Mouse (Mus musculus) intestine, postnatal 0 days (tissue): Measurements from ENCODE around the gene Gm11992. TPM values are rescaled to one million over a fixed set of nuclear protein-coding genes. Genes with fewer than 3 reads are reported as not detected.
A peak's percentile ranks its signal among the peaks of the same experiment; 100 is the strongest.

Experiments
- ATAC-seq: fragments of 200-750 bp; cut with Nextera tagmentation; 2 replicates; pipeline ENCODE4 v1.8.0; 2017; ENCODE audit warnings: mild to moderate bottlenecking, moderate TSS enrichment, moderate library complexity
- H3K27ac ChIP-seq: fragments of 300-500 bp; sonication (generic); 2 replicates; pipeline ENCODE4 v1.5.1; 2014; ENCODE audit warnings: mild to moderate bottlenecking, low read depth, low read length, moderate library complexity
- H3K27me3 ChIP-seq: fragments of 300-500 bp; sonication (generic); replicated peaks from 2 replicates; pipeline ENCODE4 v1.6.1; 2014; ENCODE audit warnings: low read length, mixed read lengths; ENCODE audit not compliant: control insufficient read depth, insufficient read depth
- H3K36me3 ChIP-seq: fragments of 300-500 bp; sonication (generic); 2 replicates; pipeline ENCODE4 v1.6.1; 2014; ENCODE audit warnings: mild to moderate bottlenecking, moderate library complexity; ENCODE audit not compliant: control insufficient read depth, insufficient read depth
- H3K4me1 ChIP-seq: fragments of 300-500 bp; sonication (generic); replicated peaks from 2 replicates; pipeline ENCODE4 v1.6.1; 2014; ENCODE audit warnings: antibody characterized with exemption, low read length, mixed read lengths; ENCODE audit not compliant: control insufficient read depth, insufficient read depth
- H3K4me2 ChIP-seq: fragments of 300-500 bp; sonication (generic); replicated peaks from 2 replicates; pipeline ENCODE4 v1.6.1; 2014; ENCODE audit warnings: low read depth, mild to moderate bottlenecking, moderate library complexity
- H3K4me3 ChIP-seq: fragments of 300-500 bp; sonication (generic); 2 replicates; pipeline ENCODE4 v1.5.1; 2014; ENCODE audit warnings: low read depth, low read length
- H3K9ac ChIP-seq: fragments of 300-500 bp; sonication (generic); 2 replicates; pipeline ENCODE4 v1.6.1; 2014; ENCODE audit warnings: mild to moderate bottlenecking, low read depth, low read length
- H3K9me3 ChIP-seq: fragments of 300-500 bp; sonication (generic); 2 replicates; pipeline ENCODE4 v1.6.1; 2016; ENCODE audit warnings: mixed run types; ENCODE audit not compliant: control insufficient read depth
- CTCF ChIP-seq: sonication (generic); IDR thresholded peaks from 2 replicates; pipeline ENCODE4 v1.5.1; 2016; ENCODE audit warnings: low read depth, mild to moderate bottlenecking, control low read depth, antibody characterized with exemption, moderate library complexity
- WGBS: fragments of 180-500 bp; shearing (Covaris S2); extraction: QIAGEN DNeasy Blood & Tissue Kit; methylation state at CpG from one replicate; pipeline ENCODE4 v1.1.7; 2014; 5-methylcytosine and 5-hydroxymethylcytosine counted together
- polyA plus RNA-seq: library from polyadenylated mRNA; unstranded; fragments of >200 nt; fragmentation: Nextera tagmentation; extraction: Ambion mirVana; gene quantifications from 2 replicates; pipeline ENCODE4 v1.2.1, GENCODE M21; 2015

The Gm11992 gene
- polyA plus RNA-seq, 1 experiment from 2014 or later, result 1.3 TPM

GRCm38 (mm10) chr11:9047044-9047443 is 1.4 kb upstream of the Gm11992 start:
- Histone ChIP-seq H3K9me3 (no peaks in the 10 kb centered on the region), H3K27ac (no peak overlapping the region), H3K27me3 (no peaks in the 10 kb centered on the region), H3K4me2 (no peak overlapping the region), H3K4me1 (0 out of 2 replicates have a peak, but pooled peaks cover 5% of the 10 kb centered on the region), H3K4me3 (no peak overlapping the region), H3K36me3 (no peaks in the 10 kb centered on the region), H3K9ac (no peak overlapping the region)
- ATAC-seq, result peak; percentile 32
- TF ChIP-seq CTCF, result no peak
- WGBS, result 58% methylated on average over 5 of the region's 5 CpGs

- H3K9ac ChIP-seq, result peak within 1 kb of the TSS; percentile 37; the same call in 1 of the 2 replicates
Observed at GRCm38 (mm10) chr11:9048703-9049060, 288 bp downstream of the Gm11992 start, which contains the start of gene Sun3. Gene Sun3 (minus strand): TSS chr11:9048991.

GRCm38 (mm10) chr11:9050241-9050640 is 1.8 kb downstream of the Gm11992 start:
- Histone ChIP-seq H3K4me2 (no peak overlapping the region), H3K27me3 (no peaks in the 10 kb centered on the region), H3K27ac (no peak overlapping the region), H3K36me3 (no peaks in the 10 kb centered on the region), H3K9me3 (no peaks in the 10 kb centered on the region), H3K4me3 (no peak overlapping the region), H3K9ac (no peak overlapping the region), H3K4me1 (0 out of 2 replicates have a peak, but pooled peaks cover 5% of the 10 kb centered on the region)
- 82% methylated on average over 4 of the region's 4 CpGs for WGBS
- TF ChIP-seq CTCF, result no peak
- ATAC-seq, result no peak

More at GRCm38 (mm10) chr11:9048703-9049060, 288 bp downstream of the Gm11992 start, which contains the start of gene Sun3:
- H3K27me3 ChIP-seq, result no peaks in the 10 kb centered on the region
- no peak for TF ChIP-seq CTCF
- peak; percentile 89 for ATAC-seq
- peak within 1 kb of the TSS; percentile 91 for H3K4me2 ChIP-seq
- WGBS, result under 1% methylated on average over 18 of the region's 18 CpGs
- no peaks in the 10 kb centered on the region for H3K9me3 ChIP-seq
- 0 out of 2 replicates have a peak, but pooled peaks cover 5% of the 10 kb centered on the region for H3K4me1 ChIP-seq
- H3K4me3 ChIP-seq, result peak within 1 kb of the TSS; percentile 48
- no peaks in the 10 kb centered on the region for H3K36me3 ChIP-seq
- H3K27ac ChIP-seq, result no peak within 1 kb of the TSS; the same call in 1 of the 2 replicates

- H3K9me3 ChIP-seq, result no peaks in the 10 kb centered on the region
- TF ChIP-seq CTCF, result no peak
- H3K9ac ChIP-seq, result no peak overlapping the region
- H3K4me3 ChIP-seq, result no peak overlapping the region
- no peak overlapping the region for H3K27ac ChIP-seq
- 53% methylated on average over 2 of the region's 2 CpGs for WGBS
- H3K36me3 ChIP-seq, result no peaks in the 10 kb centered on the region
- no peak overlapping the region for H3K4me2 ChIP-seq
- no peaks in the 10 kb centered on the region for H3K27me3 ChIP-seq
- no peak for ATAC-seq
- 0 out of 2 replicates have a peak, but pooled peaks cover 5% of the 10 kb centered on the region for H3K4me1 ChIP-seq
Observed at GRCm38 (mm10) chr11:9051895-9052294, 3.5 kb downstream of the Gm11992 start.

GRCm38 (mm10) chr11:9056937-9057336 is 8.5 kb downstream of the Gm11992 start:
- no peak for ATAC-seq

GRCm38 (mm10) chr11:9057711-9058110 is 9.3 kb downstream of the Gm11992 start:
- no peaks in the 10 kb centered on the region for H3K4me1 ChIP-seq
- no peaks in the 10 kb centered on the region for H3K9me3 ChIP-seq
- WGBS, result 96% methylated on average over 4 of the region's 4 CpGs
- H3K4me3 ChIP-seq, result no peak overlapping the region
- no peaks in the 10 kb centered on the region for H3K36me3 ChIP-seq
- no peak overlapping the region for H3K4me2 ChIP-seq
- no peaks in the 10 kb centered on the region for H3K27me3 ChIP-seq
- no peak for TF ChIP-seq CTCF
- no peak for ATAC-seq
- H3K27ac ChIP-seq, result no peak overlapping the region
- no peak overlapping the region for H3K9ac ChIP-seq

More at GRCm38 (mm10) chr11:9056937-9057336, 8.5 kb downstream of the Gm11992 start:
- Histone ChIP-seq H3K27ac (no peak overlapping the region), H3K4me1 (no peaks in the 10 kb centered on the region), H3K4me2 (no peak overlapping the region), H3K9me3 (no peaks in the 10 kb centered on the region), H3K27me3 (no peaks in the 10 kb centered on the region), H3K36me3 (no peaks in the 10 kb centered on the region), H3K9ac (no peak overlapping the region), H3K4me3 (no peak overlapping the region)
- no peak for TF ChIP-seq CTCF
- WGBS, result 77% methylated on average over 2 of the region's 2 CpGs

- Histone ChIP-seq H3K4me2 (no peak overlapping the region), H3K27ac (no peak overlapping the region), H3K4me3 (no peak overlapping the region), H3K27me3 (no peaks in the 10 kb centered on the region), H3K9ac (no peak overlapping the region), H3K4me1 (no peaks in the 10 kb centered on the region), H3K9me3 (no peaks in the 10 kb centered on the region), H3K36me3 (no peaks in the 10 kb centered on the region)
- whole genome bisulfite sequencing, result 79% methylated on average over 1 of the region's 1 CpGs
- no peak for TF ChIP-seq CTCF
- ATAC-seq, result no peak
Observed at GRCm38 (mm10) chr11:9060029-9060428, 11.6 kb downstream of the Gm11992 start.
